Mouse (Mus musculus) kidney, adult 2 months (tissue): ENCODE measurements around the gene Selp.

Experiments
- CTCF ChIP-seq: fragments of 200-500 bp; conservative IDR thresholded peaks from 2 replicates; pipeline ENCODE4 v1.5.1; 2011; ENCODE audit warnings: low read depth, mild to moderate bottlenecking, control low read depth, low read length, moderate library complexity, mixed read lengths; ENCODE audit not compliant: insufficient read depth, insufficient read length
- POLR2A ChIP-seq: fragments of 200-500 bp; IDR thresholded peaks from one replicate; pipeline ENCODE4 v1.6.1; 2011; ENCODE audit warnings: low read depth, low read length, control low read depth

- TF ChIP-seq CTCF = no peak
- no peak for TF ChIP-seq POLR2A
Observed at GRCm38 (mm10) chr1:164158571-164158970, 43.5 kb downstream of the Selp start.
